Mouse (Mus musculus): ENCODE data around the gene Gstp2. TPM values are rescaled to one million over a fixed set of nuclear protein-coding genes. Genes with fewer than 3 reads are reported as not detected.

Gstp2 gene
- 0.61 and 6.7 TPM in 2 replicates for polyA plus RNA-seq (2015; fragmentation: Nextera tagmentation; extraction: Ambion mirVana)

DNA sequence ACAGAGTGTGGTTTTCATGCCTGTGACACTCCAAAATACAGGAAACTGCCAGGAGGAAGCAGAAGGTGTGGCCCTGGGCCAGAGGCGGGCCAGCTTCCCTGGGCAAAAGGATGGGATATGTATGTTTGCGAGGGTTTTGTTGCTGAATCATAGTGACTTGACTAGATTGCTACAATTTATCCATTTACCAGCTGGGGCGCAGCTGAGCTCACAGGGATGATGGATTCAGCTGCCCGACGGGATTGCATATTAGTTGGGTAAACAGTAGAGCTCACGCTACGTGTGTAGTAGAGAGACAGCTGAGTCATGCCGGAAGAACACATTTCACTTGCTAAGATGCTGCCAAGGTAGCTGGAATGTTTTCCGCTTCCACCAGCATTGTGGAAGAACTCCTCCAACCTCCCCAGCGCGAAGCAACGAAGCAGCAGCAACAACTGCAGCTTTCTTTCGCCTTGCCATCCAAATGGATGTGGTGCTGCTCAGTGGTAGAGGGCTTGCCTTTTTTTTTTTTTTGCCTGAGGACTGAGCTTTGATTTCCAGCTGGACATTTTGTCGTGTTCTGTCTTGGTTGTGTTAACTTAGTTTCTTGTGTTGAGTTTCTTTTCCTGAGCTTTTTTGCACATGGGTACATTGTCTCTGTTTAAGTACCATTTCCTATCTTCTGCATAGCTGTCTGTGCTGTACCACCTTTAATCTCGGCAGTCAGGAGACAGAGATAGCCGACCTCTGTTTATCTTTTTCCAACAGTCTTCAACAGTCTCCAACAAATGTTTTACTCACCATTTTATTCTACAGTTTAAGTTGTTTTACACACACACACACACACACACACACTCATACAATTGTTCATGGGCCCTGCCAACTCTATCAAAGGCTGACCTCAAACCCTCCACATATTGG, at the start of gene Gstp2:
Gene Gstp2, minus strand, starts transcription at position 58 of the 900 bp plus-strand sequence.
- no peaks in the 10 kb centered on the region for H3K27me3 ChIP-seq
- no peak within 1 kb of the TSS for H3K4me3 ChIP-seq
- H3K9ac ChIP-seq: no peak within 1 kb of the TSS
- 63% methylated on average over 16 of the region's 16 CpGs for WGBS
- no peaks in the 10 kb centered on the region for H3K9me3 ChIP-seq
- H3K4me1 ChIP-seq: peaks cover 5% of the 10 kb centered on the region; the same call in 1 of the 2 replicates
- no peaks in the 10 kb centered on the region for H3K36me3 ChIP-seq
- no peak within 1 kb of the TSS for H3K27ac ChIP-seq
- no peak for ATAC-seq (ENCODE audit: low FRiP score, low read depth)
- H3K4me2 ChIP-seq (replicated peaks): peak within 1 kb of the TSS; percentile 22; the same call in 1 of the 2 replicates

DNA sequence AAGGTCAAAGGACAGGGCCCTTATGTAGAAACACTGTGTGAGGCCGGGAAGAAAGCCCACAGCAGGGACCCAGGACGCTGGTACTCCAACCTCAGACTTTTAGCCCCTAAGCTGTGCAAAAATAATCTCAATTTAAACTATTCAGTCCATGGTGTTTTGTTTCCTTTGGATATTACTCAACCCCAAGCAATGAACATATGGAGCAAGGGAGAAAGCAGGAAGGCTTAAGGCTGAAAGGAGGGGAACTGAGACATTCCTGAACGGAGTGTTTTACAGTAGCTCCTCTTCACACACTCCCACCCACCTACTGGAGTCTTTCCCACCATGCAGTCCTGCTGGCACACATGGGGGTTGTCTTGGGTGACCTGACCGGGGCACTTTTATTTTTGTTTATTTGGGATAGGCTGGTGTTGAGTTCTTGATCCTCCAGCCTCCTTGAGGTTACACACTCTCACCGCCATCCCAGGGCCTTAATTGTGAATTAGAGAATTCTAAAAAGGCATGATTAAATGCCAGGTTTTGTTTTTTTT, 49.0 kb upstream of the Gstp2 start:
- peaks cover 8% of the 10 kb centered on the region for H3K27me3 ChIP-seq
- no peak overlapping the region for H3K9ac ChIP-seq
- no peaks in the 10 kb centered on the region for H3K36me3 ChIP-seq
- ATAC-seq (ENCODE audit: low FRiP score, low read depth): no peak
- H3K9me3 ChIP-seq: no peaks in the 10 kb centered on the region
- H3K4me1 ChIP-seq: peaks cover 31% of the 10 kb centered on the region
- no peak overlapping the region for H3K4me2 ChIP-seq (replicated peaks)
- H3K27ac ChIP-seq: no peak overlapping the region
- no peak overlapping the region for H3K4me3 ChIP-seq
- 81% methylated on average over 5 of the region's 5 CpGs for WGBS

DNA sequence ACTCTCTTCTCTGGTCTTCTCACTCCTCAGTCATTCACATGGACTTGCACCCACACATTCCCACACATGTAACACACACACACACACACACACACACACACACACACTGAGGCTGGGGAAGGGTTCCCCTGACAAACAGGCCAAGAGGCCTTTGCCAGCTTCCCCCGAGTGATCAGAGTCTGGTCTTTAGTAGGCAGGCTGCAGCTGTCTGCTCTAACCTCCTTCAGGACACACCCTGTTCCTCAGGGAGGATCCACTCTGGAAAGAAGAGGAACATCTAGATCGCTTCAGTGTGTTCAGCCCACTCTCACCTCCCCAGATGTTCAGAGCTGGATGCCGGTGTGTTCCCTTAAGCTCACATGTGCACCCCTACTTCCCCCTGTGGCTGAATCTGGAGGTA, 48.5 kb upstream of the Gstp2 start:
- WGBS: 74% methylated on average over 3 of the region's 3 CpGs
- no peak overlapping the region for H3K4me2 ChIP-seq (replicated peaks)
- peaks cover 3% of the 10 kb centered on the region for H3K27me3 ChIP-seq
- H3K9ac ChIP-seq: no peak overlapping the region
- H3K27ac ChIP-seq: no peak overlapping the region
- no peak overlapping the region for H3K4me3 ChIP-seq
- H3K9me3 ChIP-seq: no peaks in the 10 kb centered on the region
- no peaks in the 10 kb centered on the region for H3K36me3 ChIP-seq
- peaks cover 26% of the 10 kb centered on the region for H3K4me1 ChIP-seq
- no peak for ATAC-seq (ENCODE audit: low FRiP score, low read depth)

DNA sequence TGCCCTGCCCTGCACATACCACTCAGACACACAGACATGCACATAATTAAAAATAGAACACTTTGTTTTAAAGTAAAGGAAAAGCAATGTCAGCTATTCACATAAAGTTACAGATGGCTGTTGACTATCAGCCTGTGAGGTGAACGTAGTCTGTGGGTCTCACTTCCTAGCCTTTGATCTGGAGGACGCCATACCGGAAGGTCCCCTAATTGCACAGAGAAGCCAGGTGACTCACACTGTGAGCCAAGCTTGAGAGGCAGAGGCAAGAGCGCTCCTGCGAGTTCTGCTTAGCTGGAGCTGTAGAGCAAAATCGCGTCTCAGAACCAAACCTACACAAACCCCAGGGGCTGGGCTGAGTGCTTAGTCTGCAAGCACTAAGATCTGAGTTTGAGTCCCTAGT, 47.9 kb upstream of the Gstp2 start:
- no peak overlapping the region for H3K4me3 ChIP-seq
- no peaks in the 10 kb centered on the region for H3K9me3 ChIP-seq
- no peak for ATAC-seq (ENCODE audit: low FRiP score, low read depth)
- WGBS: 42% methylated on average over 7 of the region's 7 CpGs
- no peak overlapping the region for H3K4me2 ChIP-seq (replicated peaks)
- no peaks in the 10 kb centered on the region for H3K36me3 ChIP-seq
- H3K27me3 ChIP-seq: no peaks in the 10 kb centered on the region; the same call in 1 of the 2 replicates
- no peak overlapping the region for H3K9ac ChIP-seq
- H3K4me1 ChIP-seq: peaks cover 22% of the 10 kb centered on the region
- H3K27ac ChIP-seq: no peak overlapping the region

DNA sequence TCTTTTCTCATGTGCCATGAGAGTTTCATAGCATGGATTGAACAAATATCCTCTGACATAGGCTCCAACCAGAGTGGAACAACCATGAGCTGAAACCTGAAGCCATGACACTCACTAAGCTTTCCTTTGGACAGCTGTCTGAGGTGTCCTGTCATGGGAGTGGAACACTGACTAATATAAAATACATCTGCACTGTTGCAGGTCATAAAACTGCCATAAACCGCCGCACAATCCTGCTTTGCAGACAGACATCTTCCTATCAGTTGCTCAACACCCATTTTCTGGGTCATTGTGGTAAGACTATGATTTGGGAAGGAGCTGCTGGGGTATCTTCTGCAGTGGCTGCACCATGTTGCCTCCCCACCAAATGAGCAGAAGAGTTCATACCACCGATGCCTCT, 46.9 kb upstream of the Gstp2 start:
- Histone ChIP-seq H3K27ac (no peak overlapping the region), H3K36me3 (no peaks in the 10 kb centered on the region), H3K27me3 (no peaks in the 10 kb centered on the region; the same call in 1 of the 2 replicates), H3K4me3 (no peak overlapping the region), H3K9me3 (no peaks in the 10 kb centered on the region), H3K9ac (no peak overlapping the region), H3K4me2 (replicated peaks) (no peak overlapping the region), H3K4me1 (peaks cover 14% of the 10 kb centered on the region)
- 67% methylated on average over 3 of the region's 3 CpGs for WGBS
- no peak for ATAC-seq (ENCODE audit: low FRiP score, low read depth)

DNA sequence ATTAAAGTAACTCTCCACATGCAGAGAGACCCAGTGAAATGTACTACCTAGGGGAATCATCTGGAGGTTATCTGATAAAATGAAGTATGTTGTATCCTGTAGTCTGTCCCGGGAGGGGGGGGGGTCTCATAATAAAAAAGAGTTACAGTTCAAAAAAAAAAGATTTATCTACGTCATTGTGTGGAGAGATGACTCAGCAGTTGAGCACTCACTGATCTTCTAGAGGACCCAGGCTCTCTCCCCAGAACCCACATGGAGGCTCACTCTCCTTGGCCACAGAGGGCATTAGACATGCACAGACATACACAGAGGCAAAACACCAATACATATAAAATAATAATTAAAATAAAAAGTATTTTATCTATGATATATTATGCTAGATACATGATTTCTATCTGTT, 45.6 kb upstream of the Gstp2 start:
- Histone ChIP-seq H3K9ac (no peak overlapping the region), H3K4me2 (replicated peaks) (no peak overlapping the region), H3K4me3 (no peak overlapping the region), H3K27ac (no peak overlapping the region), H3K4me1 (peaks cover 6% of the 10 kb centered on the region), H3K27me3 (no peaks in the 10 kb centered on the region; the same call in 1 of the 2 replicates), H3K9me3 (no peaks in the 10 kb centered on the region), H3K36me3 (no peaks in the 10 kb centered on the region)
- ATAC-seq (ENCODE audit: low FRiP score, low read depth): no peak
- WGBS: 59% methylated on average over 2 of the region's 2 CpGs

DNA sequence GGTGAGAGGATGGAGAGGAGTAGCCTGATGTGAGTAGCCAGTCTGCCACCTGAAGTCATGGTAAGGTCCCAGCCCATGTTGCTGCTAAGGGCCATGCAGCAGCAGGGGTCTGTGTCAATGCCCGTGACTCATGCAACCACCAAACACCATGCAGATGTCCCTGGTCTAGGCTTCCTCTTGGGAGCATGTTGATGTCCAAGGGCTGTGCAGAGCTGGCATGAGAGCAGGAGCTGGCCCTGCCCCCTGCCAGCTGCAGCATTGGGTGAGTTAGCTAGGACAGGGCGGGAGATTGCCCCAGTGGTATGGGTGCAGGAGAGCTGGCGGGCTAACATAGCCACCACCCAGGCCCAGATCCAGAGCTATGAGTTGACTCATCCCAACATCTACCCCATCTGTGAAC, 44.6 kb upstream of the Gstp2 start:
- no peaks in the 10 kb centered on the region for H3K9me3 ChIP-seq
- no peak overlapping the region for H3K4me3 ChIP-seq
- no peak overlapping the region for H3K4me2 ChIP-seq (replicated peaks)
- H3K9ac ChIP-seq: no peak overlapping the region
- no peaks in the 10 kb centered on the region for H3K4me1 ChIP-seq
- H3K27ac ChIP-seq: no peak overlapping the region
- H3K36me3 ChIP-seq: no peaks in the 10 kb centered on the region
- WGBS: 91% methylated on average over 3 of the region's 3 CpGs
- no peaks in the 10 kb centered on the region; the same call in 1 of the 2 replicates for H3K27me3 ChIP-seq
- ATAC-seq (ENCODE audit: low FRiP score, low read depth): no peak

DNA sequence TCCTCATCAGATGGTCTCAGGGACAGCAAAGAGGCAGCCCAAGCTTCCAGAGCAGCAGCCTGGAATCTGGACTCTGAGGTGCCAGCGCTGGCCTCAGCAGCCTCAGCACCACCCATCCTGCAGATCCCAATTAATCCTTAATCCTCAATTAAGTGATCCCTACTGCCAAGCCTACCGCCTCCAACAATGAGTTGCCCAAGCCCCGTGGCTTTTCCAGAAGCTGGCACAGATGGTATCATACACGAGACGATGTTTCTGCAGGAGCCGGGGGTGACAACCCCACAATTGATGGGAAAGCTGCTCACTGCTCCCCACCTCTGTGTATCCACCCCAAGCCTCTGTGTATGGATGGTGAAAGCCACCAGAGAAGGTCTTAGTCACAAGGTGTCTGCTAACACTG, 43.3 kb upstream of the Gstp2 start:
- Histone ChIP-seq H3K9me3 (no peaks in the 10 kb centered on the region), H3K4me2 (replicated peaks) (no peak overlapping the region), H3K36me3 (no peaks in the 10 kb centered on the region), H3K9ac (no peak overlapping the region), H3K27me3 (no peaks in the 10 kb centered on the region; the same call in 1 of the 2 replicates), H3K27ac (no peak overlapping the region), H3K4me3 (no peak overlapping the region), H3K4me1 (no peaks in the 10 kb centered on the region)
- ATAC-seq (ENCODE audit: low FRiP score, low read depth): no peak
- 78% methylated on average over 6 of the region's 6 CpGs for WGBS

DNA sequence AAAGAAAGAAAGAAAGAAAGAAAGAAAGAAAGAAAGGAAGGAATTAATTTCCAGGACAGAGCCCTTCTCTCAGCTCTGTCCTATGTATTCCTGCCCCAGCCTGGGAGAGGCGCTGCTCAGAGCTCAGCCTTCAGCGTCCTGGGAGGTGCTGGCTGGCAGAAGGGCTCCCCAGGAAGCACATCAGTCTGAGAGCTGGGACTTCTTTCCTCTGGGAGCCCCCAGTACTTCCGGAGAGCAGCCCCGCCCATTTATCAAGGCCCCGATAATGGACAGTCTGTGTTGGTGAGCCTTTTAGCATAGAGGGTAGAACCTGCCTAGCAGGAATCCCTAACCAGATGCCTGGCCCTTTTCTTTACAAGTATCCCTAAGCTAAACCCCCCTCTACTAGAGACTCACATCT, 42.3 kb upstream of the Gstp2 start:
- no peak overlapping the region for H3K4me2 ChIP-seq (replicated peaks)
- H3K4me3 ChIP-seq: no peak overlapping the region
- 41% methylated on average over 5 of the region's 5 CpGs for WGBS
- no peaks in the 10 kb centered on the region for H3K36me3 ChIP-seq
- H3K9me3 ChIP-seq: no peaks in the 10 kb centered on the region
- no peak overlapping the region for H3K9ac ChIP-seq
- H3K4me1 ChIP-seq: no peaks in the 10 kb centered on the region
- no peak for ATAC-seq (ENCODE audit: low FRiP score, low read depth)
- no peaks in the 10 kb centered on the region; the same call in 1 of the 2 replicates for H3K27me3 ChIP-seq
- no peak overlapping the region for H3K27ac ChIP-seq

DNA sequence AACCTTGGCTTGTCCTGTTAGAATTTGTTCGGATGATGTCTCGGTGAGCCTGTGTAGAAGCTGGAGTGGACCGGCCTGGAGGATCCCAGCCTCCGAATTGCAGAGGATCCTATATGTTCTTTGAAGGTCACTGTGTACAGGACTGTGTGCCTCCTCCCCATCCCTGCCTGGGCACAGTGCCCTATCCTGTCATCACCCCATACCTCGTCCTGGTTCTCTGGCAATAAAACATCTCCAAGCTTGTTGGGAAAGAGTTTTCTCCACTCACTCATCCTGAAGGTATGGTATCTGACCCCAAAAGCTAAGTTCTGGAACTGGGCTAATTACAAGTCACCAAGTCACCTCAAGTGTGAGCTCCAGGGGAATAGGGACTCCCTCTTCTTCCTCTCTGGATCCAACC, 41.3 kb upstream of the Gstp2 start:
- Histone ChIP-seq H3K36me3 (no peaks in the 10 kb centered on the region), H3K4me2 (replicated peaks) (no peak overlapping the region), H3K9me3 (no peaks in the 10 kb centered on the region), H3K9ac (no peak overlapping the region), H3K4me1 (no peaks in the 10 kb centered on the region), H3K27ac (no peak overlapping the region), H3K4me3 (no peak overlapping the region), H3K27me3 (no peaks in the 10 kb centered on the region; the same call in 1 of the 2 replicates)
- WGBS: 87% methylated on average over 5 of the region's 5 CpGs
- ATAC-seq (ENCODE audit: low FRiP score, low read depth): no peak

DNA sequence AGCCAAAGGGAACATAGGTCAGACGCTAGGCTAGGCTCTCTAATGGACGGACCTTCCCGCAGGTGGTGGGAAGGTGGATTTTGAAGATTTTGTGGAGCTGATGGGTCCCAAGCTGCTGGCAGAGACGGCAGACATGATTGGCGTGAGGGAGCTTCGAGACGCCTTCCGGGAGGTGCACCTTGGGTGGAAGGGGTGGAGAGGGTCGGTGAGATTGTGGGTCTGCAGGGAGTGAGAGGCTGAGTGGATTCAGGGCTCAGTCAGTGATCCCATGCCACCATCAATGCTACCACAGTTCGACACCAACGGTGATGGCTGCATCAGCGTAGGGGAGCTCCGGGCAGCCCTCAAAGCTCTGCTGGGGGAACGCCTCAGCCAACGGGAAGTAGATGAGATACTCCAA, 40.3 kb upstream of the Gstp2 start:
- H3K4me2 ChIP-seq (replicated peaks): no peak overlapping the region
- H3K27ac ChIP-seq: no peak overlapping the region
- WGBS: 94% methylated on average over 15 of the region's 15 CpGs
- H3K36me3 ChIP-seq: no peaks in the 10 kb centered on the region
- no peaks in the 10 kb centered on the region; the same call in 1 of the 2 replicates for H3K27me3 ChIP-seq
- no peak for ATAC-seq (ENCODE audit: low FRiP score, low read depth)
- no peak overlapping the region for H3K9ac ChIP-seq
- no peak overlapping the region for H3K4me3 ChIP-seq
- H3K9me3 ChIP-seq: no peaks in the 10 kb centered on the region
- H3K4me1 ChIP-seq: no peaks in the 10 kb centered on the region

DNA sequence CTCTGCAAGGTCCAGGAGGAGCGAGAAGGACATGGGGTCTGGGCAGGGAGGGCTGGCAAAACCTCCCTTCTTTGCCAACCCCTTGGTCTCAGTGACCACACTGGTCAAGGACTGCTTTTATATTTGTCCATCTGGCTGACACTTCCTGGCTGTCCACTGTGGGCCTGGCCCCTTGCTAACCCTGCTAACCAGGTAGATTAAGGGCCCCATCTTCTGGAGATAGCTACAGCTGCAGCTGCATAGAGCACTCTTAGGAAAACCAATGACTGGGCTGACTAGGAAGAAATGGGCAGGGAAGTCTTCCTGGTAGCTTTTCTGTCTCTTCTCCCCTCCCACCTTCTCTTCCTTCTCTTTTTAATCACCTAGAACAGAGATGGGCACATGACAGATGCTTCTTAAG, 39.2 kb upstream of the Gstp2 start:
- H3K4me1 ChIP-seq: no peaks in the 10 kb centered on the region
- no peaks in the 10 kb centered on the region for H3K36me3 ChIP-seq
- H3K9me3 ChIP-seq: no peaks in the 10 kb centered on the region
- 92% methylated on average over 1 of the region's 1 CpGs for WGBS
- no peak overlapping the region for H3K4me2 ChIP-seq (replicated peaks)
- H3K4me3 ChIP-seq: no peak overlapping the region
- ATAC-seq (ENCODE audit: low FRiP score, low read depth): no peak
- no peak overlapping the region for H3K9ac ChIP-seq
- H3K27me3 ChIP-seq: no peaks in the 10 kb centered on the region; the same call in 1 of the 2 replicates
- H3K27ac ChIP-seq: no peak overlapping the region

All from limb, embryonic 13.5 days (tissue).